Mouse (Mus musculus): ENCODE results near the gene Cybc1. TPM values are rescaled to one million over a fixed set of nuclear protein-coding genes. Genes with fewer than 3 reads are reported as not detected.

Cybc1 gene
- polyA plus RNA-seq, 1 experiment from 2014 or later, result 36.9 TPM

Other genes starting within 250 kb of the Cybc1 start
- gene Csnk1d, start 238.0 kb downstream of the Cybc1 start, polyA plus RNA-seq (2015; fragmentation: Nextera tagmentation; extraction: Ambion mirVana), result 135 and 138 TPM in 2 replicates
- 0.20 TPM in 1 of 2 replicates, not detected in the other for gene Cd7, start 189.9 kb downstream of the Cybc1 start, polyA plus RNA-seq (2015; fragmentation: Nextera tagmentation; extraction: Ambion mirVana)
- not detected in 2 replicates for gene Sectm1b, start 165.8 kb downstream of the Cybc1 start, polyA plus RNA-seq (2015; fragmentation: Nextera tagmentation; extraction: Ambion mirVana)
- gene Sectm1a, start 148.1 kb downstream of the Cybc1 start, polyA plus RNA-seq (2015; fragmentation: Nextera tagmentation; extraction: Ambion mirVana), result not detected in 2 replicates
- not detected in 2 replicates for gene Tex19.2, start 110.6 kb downstream of the Cybc1 start, polyA plus RNA-seq (2015; fragmentation: Nextera tagmentation; extraction: Ambion mirVana)
- gene Tex19.1, start 83.2 kb downstream of the Cybc1 start, polyA plus RNA-seq (2015; fragmentation: Nextera tagmentation; extraction: Ambion mirVana), result not detected in 2 replicates
- gene Uts2r, start 69.1 kb downstream of the Cybc1 start, polyA plus RNA-seq (2015; fragmentation: Nextera tagmentation; extraction: Ambion mirVana), result 0.47 and 0.56 TPM in 2 replicates
- gene Hexdc, start 24.9 kb downstream of the Cybc1 start, polyA plus RNA-seq (2015; fragmentation: Nextera tagmentation; extraction: Ambion mirVana), result 16.8 and 17.8 TPM in 2 replicates
- 26.3 and 28.8 TPM in 2 replicates for gene Ogfod3, start 24.6 kb downstream of the Cybc1 start, polyA plus RNA-seq (2015; fragmentation: Nextera tagmentation; extraction: Ambion mirVana)
- 104 and 112 TPM in 2 replicates for gene Narf, start 7.9 kb upstream of the Cybc1 start, polyA plus RNA-seq (2015; fragmentation: Nextera tagmentation; extraction: Ambion mirVana)
- gene Foxk2, start 30.7 kb upstream of the Cybc1 start, polyA plus RNA-seq (2015; fragmentation: Nextera tagmentation; extraction: Ambion mirVana), result 10.5 and 10.9 TPM in 2 replicates
- 83.2 and 89.9 TPM in 2 replicates for gene Wdr45b, start 125.1 kb upstream of the Cybc1 start, polyA plus RNA-seq (2015; fragmentation: Nextera tagmentation; extraction: Ambion mirVana)
- 10.1 and 11.1 TPM in 2 replicates for gene Rab40b, start 158.9 kb upstream of the Cybc1 start, polyA plus RNA-seq (2015; fragmentation: Nextera tagmentation; extraction: Ambion mirVana)
- 11.8 and 12.2 TPM in 2 replicates for gene Fn3krp, start 192.1 kb upstream of the Cybc1 start, polyA plus RNA-seq (2015; fragmentation: Nextera tagmentation; extraction: Ambion mirVana)
- gene Fn3k, start 205.6 kb upstream of the Cybc1 start, polyA plus RNA-seq (2015; fragmentation: Nextera tagmentation; extraction: Ambion mirVana), result 5.1 and 6.1 TPM in 2 replicates
- 56.3 and 58.4 TPM in 2 replicates for gene Tbcd, start 222.6 kb upstream of the Cybc1 start, polyA plus RNA-seq (2015; fragmentation: Nextera tagmentation; extraction: Ambion mirVana)

Data from neural tube, embryonic 13.5 days (tissue).